Mouse (Mus musculus): ENCODE measurements at regions not wholly inside any gene's neighbourhood (a gene's known extent, or its start where the extent isn't known, plus 50 kb on each side); places are given as distances from the start of the nearest gene placed in this dataset.
"Not testable (repeated sequence)": the region's sequence is repeated elsewhere in the genome, so short reads cannot be mapped to it uniquely, and the experiment has no call there.

- TF ChIP-seq UBTF (IDR thresholded peaks at IDR 0.05; ENCODE audit: borderline replicate concordance, insufficient read depth, low read depth, low read length); POLR2A (IDR thresholded peaks at IDR 0.05; ENCODE audit: control insufficient read depth in 1 of 2, insufficient read depth in 1 of 2, low read depth in 1 of 2, low read length in 2 of 2, poor library complexity in 1 of 2); CTCF (IDR thresholded peaks at IDR 0.05 in 2 of 3, conservative IDR thresholded peaks at IDR 0.05 in 1 of 3; ENCODE audit: control insufficient read depth in 1 of 3, insufficient read depth in 1 of 3, low read depth in 2 of 3, low read length in 3 of 3, poor library complexity in 1 of 3, severe bottlenecking in 1 of 3): not testable (repeated sequence)
Measured at GRCm38 (mm10) chrX:103067730-103068621, 118.5 kb downstream of the Nap1l2 start.
